Mouse (Mus musculus) frontal cortex, postnatal 14 days (tissue): ENCODE measurements around the gene Nol9.

ENCODE experiments used
- DNase-seq, 2 experiments: peaks; one replicate each; pipeline ENCODE4 v3.0.0; 2022; ENCODE audit warnings: low spot score in 2 of 2

Gene Nol9

GRCm38 (mm10) chr4:152092751-152093293 is 53.7 kb downstream of the Nol9 start:
- no peak for DNase-seq

GRCm38 (mm10) chr4:152094233-152094632 is 55.1 kb downstream of the Nol9 start:
- no peak for DNase-seq

- DNase-seq, result no peak
Observed at GRCm38 (mm10) chr4:152095937-152096910, 57.1 kb downstream of the Nol9 start.

DNA sequence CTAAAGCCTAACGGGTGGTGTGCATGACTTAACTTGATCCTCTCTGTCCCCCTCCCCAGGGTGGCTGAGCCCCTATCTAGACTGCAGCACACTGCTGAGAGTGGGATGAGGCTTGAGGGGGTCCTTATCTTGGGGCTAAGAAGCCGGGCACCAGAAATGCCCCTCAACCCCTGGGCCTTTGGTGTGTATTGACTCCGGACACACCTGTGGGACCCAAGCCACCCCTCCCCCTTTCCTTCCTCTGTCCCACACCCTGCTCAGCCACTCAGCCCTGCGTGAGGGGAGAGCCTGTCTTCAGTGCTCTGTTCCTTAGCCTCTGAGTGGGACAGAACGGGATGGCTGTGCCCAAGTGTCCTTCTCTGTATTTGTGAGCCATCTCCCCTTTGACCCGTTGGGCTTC is 57.8 kb downstream of the Nol9 start:
- no peak for DNase-seq

- DNase-seq, result no peak
Observed at GRCm38 (mm10) chr4:152097911-152098799, 59.0 kb downstream of the Nol9 start.

DNA sequence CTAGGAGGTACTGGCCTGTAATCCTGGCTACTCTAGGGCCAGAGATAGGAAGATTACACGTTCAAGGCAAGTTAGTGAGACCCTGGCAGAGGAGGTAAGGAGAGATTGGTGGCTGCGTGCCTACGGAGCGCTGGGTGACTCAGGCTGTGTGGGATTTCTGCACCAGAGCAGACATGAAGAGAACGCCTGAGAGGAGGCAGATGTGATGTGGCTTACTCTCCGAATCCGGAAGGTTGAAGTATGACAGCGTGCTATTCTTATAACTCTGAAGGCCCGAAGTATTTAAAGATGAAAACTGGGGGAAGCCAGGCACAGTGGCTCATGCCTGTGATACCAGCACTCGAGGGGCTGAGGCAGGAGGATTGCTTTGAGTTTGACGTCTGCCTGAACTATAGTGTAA is 61.4 kb downstream of the Nol9 start:
- peak in 1 of 2 experiments; percentile 66 for DNase-seq

DNA sequence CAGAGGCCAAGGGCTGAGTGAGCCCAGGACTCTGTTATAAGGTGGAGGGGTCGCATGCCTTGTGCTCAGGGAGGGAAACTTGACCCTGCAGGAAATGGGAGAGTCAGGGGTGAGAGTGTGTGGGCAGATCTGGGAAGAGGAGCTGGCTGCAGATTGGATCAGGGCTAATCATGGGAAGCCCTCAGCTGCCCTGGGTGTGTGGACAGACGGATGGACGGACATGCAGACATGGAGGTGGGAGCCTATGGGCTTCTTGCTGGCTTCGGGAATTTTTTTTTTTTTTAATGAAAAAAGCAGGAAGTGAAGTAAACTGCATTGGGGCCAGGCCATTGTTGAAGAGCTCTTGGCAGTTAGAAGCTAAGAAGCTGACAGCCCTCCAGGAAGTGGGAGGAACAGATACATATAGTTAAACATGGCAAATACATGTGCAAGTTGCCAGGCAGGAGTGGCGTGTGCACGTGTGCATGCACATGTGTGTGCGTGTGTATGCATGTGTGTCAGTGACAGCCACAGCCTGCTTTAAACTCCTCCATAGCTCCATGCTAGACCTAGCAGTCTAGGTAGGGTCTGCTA is 62.0 kb downstream of the Nol9 start:
- DNase-seq, result no peak

DNA sequence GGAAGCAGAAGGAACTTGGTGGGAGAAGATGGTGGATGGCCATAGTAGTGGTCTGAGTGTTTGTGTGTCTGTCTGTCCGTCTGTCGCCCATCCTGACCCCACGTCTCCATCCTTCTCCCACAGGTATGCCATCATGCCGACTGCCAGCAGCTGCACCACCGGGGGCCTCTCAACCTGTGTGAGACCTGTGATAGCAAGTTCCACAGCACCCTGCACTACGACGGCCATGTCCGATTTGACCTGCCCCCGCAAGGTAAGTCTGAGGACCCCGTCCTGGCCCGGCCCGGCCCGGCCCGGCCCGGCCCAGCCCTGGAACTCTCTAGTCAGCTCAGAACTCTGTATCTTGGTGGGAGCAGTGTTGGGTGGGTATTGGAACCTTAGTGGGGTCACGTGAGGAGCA is 62.8 kb downstream of the Nol9 start:
- no peak for DNase-seq

DNA sequence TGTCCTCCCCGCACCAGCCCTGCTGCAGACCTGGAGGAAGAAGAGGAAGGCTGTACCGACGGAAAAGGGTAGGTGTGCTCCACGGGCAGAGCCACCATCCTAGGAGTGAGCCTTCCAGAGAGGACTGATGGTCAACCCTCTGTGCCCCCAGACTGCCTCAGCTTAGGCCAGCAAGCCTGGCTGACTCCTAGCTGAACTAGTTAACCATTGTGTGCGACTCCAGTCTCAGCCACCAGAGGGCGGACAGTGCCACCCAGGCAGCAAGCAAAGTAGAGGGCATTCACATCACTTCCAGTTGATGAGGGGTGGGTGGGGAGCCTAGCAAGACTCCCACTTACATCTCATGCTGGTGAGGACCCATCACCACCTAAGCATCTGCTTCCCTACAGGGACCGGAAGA is 63.9 kb downstream of the Nol9 start:
- DNase-seq, result peak in 1 of 2 experiments; percentile 73

- no peak for DNase-seq
Observed at GRCm38 (mm10) chr4:152106746-152107145, 67.6 kb downstream of the Nol9 start.

- DNase-seq, result no peak
Observed at GRCm38 (mm10) chr4:152107493-152107892, 68.4 kb downstream of the Nol9 start.

- DNase-seq, result peak; percentile 57 to 67
Observed at GRCm38 (mm10) chr4:152107971-152108509, 68.9 kb downstream of the Nol9 start.

DNA sequence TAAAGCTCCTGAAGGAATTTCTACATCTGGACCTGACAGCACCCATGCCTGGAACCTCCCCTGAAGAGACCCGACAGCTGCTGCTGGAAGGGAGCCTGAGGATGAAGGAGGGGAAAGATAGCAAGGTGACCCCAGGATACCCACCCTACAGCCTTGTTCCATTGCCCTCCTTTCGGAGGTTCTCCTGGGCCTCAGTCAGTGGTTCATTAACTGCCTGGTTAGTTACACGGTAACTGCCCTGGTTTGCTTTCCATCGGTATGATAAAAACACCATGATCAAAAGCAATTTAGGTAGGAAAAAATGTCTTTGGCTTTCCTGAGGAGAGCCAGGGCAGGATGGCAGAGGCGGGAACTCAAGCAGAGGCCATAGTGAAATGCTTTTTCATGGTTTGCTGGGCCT is 69.6 kb downstream of the Nol9 start:
- DNase-seq, result no peak

- no peak for DNase-seq
Observed at GRCm38 (mm10) chr4:152109509-152109908, 70.4 kb downstream of the Nol9 start.

DNA sequence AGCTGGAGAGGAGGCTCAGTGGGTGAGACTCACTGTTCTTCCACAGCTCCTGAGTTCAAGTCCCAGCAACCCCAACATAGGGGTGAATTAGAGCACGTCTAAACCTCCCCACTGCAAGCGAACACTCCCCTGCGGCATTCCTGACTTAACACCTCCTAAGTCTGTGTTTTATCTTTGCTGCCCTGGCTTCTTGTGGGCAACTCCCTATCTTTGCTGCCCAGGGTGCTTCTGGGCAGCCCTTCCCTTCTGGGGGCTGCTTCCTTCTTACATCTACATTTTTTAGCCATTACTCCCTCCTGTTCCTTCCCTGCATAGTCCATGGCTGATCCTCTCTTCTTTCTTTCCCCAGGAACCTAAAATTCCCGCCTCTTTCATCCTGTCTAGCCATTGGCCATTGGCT is 71.6 kb downstream of the Nol9 start:
- DNase-seq, result no peak
